Mouse (Mus musculus) olfactory bulb, adult 2 months (tissue): ENCODE results near the gene Astn1. TPM values are rescaled to one million over a fixed set of nuclear protein-coding genes. Genes with fewer than 3 reads are reported as not detected.

ENCODE experiments used
- H3K27ac ChIP-seq: fragments of 200-500 bp; 2 replicates; pipeline ENCODE4 v1.5.1; 2012; ENCODE audit warnings: low read depth, low read length; ENCODE audit not compliant: insufficient read depth
- H3K4me1 ChIP-seq: fragments of 200-500 bp; 2 replicates; pipeline ENCODE4 v1.6.1; 2012; ENCODE audit warnings: low read length; ENCODE audit not compliant: control insufficient read depth, insufficient read depth
- H3K4me3 ChIP-seq: fragments of 200-500 bp; 2 replicates; pipeline ENCODE4 v1.5.1; 2012; ENCODE audit warnings: mild to moderate bottlenecking, low read depth, low read length, moderate library complexity; ENCODE audit not compliant: insufficient read depth
- CTCF ChIP-seq: fragments of 200-500 bp; IDR thresholded peaks from 2 replicates; pipeline ENCODE4 v1.5.1; 2012; ENCODE audit warnings: low read depth, mild to moderate bottlenecking, low read length, moderate library complexity; ENCODE audit not compliant: insufficient read depth
- POLR2A ChIP-seq: fragments of 200-500 bp; IDR thresholded peaks from 2 replicates; pipeline ENCODE4 v1.6.1; 2012; ENCODE audit warnings: mild to moderate bottlenecking, low read depth, low read length, moderate library complexity; ENCODE audit not compliant: insufficient read depth
- WGBS: fragments of 180-500 bp; shearing (Covaris S2); methylation state at CpG from one replicate; pipeline ENCODE4 v1.1.7; 2018; 5-methylcytosine and 5-hydroxymethylcytosine counted together
- polyA plus RNA-seq: library from polyadenylated mRNA; stranded (reverse); fragments of >200 nt; gene quantifications from 2 replicates; pipeline ENCODE4 v1.2.4, GENCODE M21; 2012; ENCODE audit warnings: low replicate concordance; ENCODE audit not compliant: missing spikeins, insufficient read depth, insufficient read length

The Astn1 gene
- polyA plus RNA-seq, 1 experiment: 202 TPM

DNA sequence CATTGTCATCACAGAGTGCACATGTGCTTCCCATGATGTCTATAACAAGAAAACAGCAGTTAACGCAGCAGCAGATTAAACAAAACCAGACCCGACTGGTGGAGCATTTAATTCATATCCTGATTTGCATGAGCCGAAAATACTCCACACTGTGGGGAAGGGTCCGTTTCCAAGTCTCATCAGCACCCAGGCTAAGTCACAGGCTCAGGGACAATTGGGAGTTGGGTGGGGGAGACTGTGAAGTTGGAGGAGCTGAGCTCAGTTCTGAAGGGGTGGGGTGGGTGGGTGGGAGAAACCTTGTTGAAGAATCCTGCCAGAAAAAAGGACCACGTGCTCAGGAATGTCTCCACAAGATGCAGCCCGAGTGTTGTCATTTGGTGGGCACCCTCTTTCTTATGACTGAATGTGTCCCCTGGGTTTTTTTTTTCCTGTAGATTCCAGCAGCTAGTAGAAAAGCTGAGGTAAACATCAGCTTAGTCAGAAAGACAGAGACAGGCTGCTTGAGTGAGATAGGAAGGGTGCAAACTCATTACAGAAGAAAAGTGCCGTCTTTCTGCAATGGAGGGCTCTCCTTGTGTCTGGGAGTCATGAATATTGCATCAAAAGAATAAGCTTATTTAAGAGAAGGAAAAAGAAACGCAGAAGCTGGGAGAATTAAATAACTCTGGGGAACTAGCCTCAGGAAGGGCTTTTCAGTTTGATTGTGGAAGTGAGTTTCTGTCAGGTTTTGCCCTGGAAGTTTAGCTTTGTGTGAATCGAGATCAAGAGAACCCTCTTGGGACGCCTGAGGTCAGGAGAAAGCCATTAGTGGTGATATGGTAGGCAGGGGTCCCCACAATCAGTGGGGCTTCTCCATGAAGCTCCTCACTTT lies 44.1 kb downstream of the Astn1 start:
- TF ChIP-seq POLR2A (no peak), CTCF (no peak)
- H3K27ac ChIP-seq: peak overlapping the region; percentile 24; the same call in 1 of the 2 replicates
- H3K4me3 ChIP-seq: no peak overlapping the region
- H3K4me1 ChIP-seq: peaks cover 11% of the 10 kb centered on the region
- 29% methylated on average over 10 of the region's 10 CpGs for WGBS

DNA sequence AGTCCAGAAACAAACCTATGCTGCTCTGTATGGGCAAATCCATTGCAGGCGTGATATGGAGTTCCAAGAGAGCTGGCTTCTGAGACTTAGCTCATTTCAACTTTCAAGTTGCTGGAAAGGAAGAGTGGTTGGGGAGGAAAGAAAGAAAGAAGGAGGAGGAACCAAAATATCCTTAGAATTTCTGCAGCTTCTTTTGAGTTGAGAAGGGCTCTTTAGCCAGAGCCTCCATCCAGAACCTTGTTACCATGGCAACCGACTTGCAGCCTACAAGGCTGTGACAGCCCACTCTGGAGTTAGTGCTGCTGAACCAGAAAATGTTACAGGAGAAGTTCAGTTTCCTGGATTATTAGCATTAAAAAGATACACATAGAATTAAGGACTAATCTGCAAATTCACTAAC lies 46.1 kb downstream of the Astn1 start:
- Histone ChIP-seq H3K4me3 (no peak overlapping the region), H3K27ac (0 out of 2 replicates have a peak overlapping the region, but pooled peaks have one; percentile 59), H3K4me1 (peaks cover 13% of the 10 kb centered on the region)
- TF ChIP-seq POLR2A: no peak
- no peak for TF ChIP-seq CTCF
- 26% methylated on average over 2 of the region's 2 CpGs for WGBS

DNA sequence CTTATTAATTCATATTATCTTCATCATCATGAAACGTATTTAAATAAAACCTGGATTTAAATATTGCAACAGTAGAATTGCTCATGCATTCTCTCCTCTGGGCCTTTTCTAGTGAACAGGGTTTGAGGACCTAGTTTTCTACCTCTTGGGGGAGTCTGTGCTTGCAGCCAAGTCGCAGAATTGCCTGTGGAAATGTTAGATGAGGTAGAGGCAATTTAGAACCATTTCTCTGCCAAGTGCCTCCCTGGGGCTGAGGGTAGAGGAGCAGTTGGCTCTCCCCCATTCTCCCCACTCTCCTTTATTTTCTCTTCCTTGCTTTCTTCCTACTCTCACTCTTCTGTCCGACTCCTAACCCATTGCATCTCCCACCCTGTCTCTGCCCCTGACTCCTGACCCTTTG lies 49.1 kb downstream of the Astn1 start:
- Histone ChIP-seq H3K4me3 (no peak overlapping the region), H3K4me1 (peaks cover 6% of the 10 kb centered on the region; the same call in 1 of the 2 replicates), H3K27ac (no peak overlapping the region)
- TF ChIP-seq POLR2A (no peak), CTCF (no peak)
- WGBS: 45% methylated on average over 3 of the region's 3 CpGs

DNA sequence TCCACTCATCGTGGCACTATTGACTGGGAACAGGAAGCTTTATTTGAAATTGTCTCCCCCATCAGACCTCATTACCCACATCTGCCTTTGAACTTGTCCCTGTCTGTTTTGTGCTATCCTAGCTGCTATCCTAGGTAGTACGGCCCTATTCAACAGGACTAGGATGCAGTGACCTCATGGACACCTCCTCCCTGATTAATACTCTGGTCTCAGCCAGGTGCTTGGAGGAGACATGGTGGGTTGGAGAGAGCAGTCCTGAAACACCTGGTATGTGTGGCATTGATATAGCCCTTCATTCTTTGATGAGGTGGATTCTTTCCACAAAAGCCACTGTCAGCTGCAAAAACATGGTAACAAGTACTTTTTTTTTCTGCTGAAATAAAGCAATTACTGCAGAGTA lies 52.1 kb downstream of the Astn1 start:
- WGBS: 79% methylated on average over 2 of the region's 2 CpGs
- TF ChIP-seq POLR2A (no peak), CTCF (no peak)
- Histone ChIP-seq H3K4me3 (no peak overlapping the region), H3K27ac (no peak overlapping the region), H3K4me1 (peaks cover 5% of the 10 kb centered on the region; the same call in 1 of the 2 replicates)

DNA sequence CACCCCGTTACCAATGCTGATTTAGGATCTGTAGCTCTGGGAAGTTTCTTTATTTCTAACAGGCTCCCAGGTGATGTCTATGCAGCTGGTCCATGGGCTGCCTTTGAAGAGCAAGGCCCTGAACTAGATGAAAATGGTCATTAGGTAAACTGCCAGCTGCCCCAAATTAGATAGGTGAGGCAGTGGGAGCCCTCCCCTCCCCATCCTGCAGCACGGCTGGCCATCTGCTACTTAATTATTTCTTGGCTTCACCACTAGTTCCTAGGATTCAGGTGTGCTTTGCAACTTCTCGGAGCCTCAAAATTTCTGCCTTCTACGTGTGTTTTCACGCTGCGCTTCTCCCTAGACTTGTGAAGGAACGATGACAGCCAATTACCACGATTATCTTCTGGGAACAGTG lies 59.4 kb downstream of the Astn1 start:
- TF ChIP-seq CTCF (no peak), POLR2A (no peak)
- Histone ChIP-seq H3K27ac (no peak overlapping the region), H3K4me1 (no peaks in the 10 kb centered on the region), H3K4me3 (no peak overlapping the region)
- WGBS: 81% methylated on average over 8 of the region's 8 CpGs

GRCm38 (mm10) chr1:158422739-158423138 lies 60.7 kb downstream of the Astn1 start:
- no peak overlapping the region for H3K4me3 ChIP-seq
- 22% methylated on average over 1 of the region's 1 CpGs for WGBS
- no peak for TF ChIP-seq POLR2A
- TF ChIP-seq CTCF: no peak
- no peak overlapping the region for H3K27ac ChIP-seq
- no peaks in the 10 kb centered on the region for H3K4me1 ChIP-seq

DNA sequence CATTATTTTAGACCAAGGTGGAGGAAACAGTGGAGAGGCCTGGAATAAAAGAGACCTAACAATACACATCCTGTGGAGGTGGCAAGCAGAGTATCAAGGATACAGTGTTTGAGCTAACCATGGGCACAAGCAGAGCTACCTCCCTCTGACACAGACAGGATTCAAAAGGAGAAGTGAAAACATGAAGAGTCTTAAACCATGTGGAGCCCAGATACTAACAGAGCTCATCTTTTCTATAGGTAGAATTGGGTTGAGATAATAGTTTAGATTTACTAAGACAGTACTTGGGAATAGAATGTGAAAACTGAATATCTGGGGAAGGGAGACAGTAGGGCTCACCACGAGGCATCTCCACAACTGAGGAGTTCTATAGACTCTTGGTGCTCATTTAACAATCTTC lies 84.0 kb downstream of the Astn1 start:
- Histone ChIP-seq H3K4me1 (no peaks in the 10 kb centered on the region), H3K4me3 (no peak overlapping the region), H3K27ac (no peak overlapping the region)
- TF ChIP-seq CTCF: no peak
- TF ChIP-seq POLR2A: no peak
- WGBS: 90% methylated on average over 1 of the region's 1 CpGs

GRCm38 (mm10) chr1:158447956-158448355 lies 85.9 kb downstream of the Astn1 start:
- Histone ChIP-seq H3K27ac (no peak overlapping the region), H3K4me3 (no peak overlapping the region), H3K4me1 (no peaks in the 10 kb centered on the region)
- 68% methylated on average over 7 of the region's 7 CpGs for WGBS
- TF ChIP-seq POLR2A: no peak
- no peak for TF ChIP-seq CTCF

- TF ChIP-seq CTCF (no peak), POLR2A (no peak)
- Histone ChIP-seq H3K4me3 (no peak overlapping the region), H3K27ac (no peak overlapping the region), H3K4me1 (no peaks in the 10 kb centered on the region)
These were observed 90.6 kb downstream of the Astn1 start for GRCm38 (mm10) chr1:158452675-158453074.

DNA sequence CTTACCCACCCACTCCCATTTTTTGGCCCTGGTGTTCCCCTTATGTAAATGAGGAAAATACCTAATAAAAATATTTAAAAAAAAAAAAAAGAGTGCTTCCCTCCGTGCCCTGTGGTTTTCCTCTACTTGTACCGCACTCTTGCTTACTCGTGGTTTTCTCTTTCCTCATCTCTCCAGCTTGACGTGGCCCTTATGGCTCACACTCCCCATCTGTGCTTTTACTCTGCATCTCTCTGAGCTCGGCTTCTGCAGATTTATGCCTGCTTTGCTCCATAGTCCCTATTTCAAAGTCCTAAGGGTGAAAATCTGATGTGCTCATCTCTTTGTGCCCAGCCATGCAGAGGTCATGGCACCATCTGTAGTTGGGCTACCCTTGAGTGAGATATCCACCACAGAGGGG lies 91.5 kb downstream of the Astn1 start:
- whole genome bisulfite sequencing: 84% methylated on average over 5 of the region's 5 CpGs
- Histone ChIP-seq H3K27ac (no peak overlapping the region), H3K4me1 (no peaks in the 10 kb centered on the region), H3K4me3 (no peak overlapping the region)
- TF ChIP-seq CTCF (no peak), POLR2A (no peak)
